In the genomic region with DNA sequence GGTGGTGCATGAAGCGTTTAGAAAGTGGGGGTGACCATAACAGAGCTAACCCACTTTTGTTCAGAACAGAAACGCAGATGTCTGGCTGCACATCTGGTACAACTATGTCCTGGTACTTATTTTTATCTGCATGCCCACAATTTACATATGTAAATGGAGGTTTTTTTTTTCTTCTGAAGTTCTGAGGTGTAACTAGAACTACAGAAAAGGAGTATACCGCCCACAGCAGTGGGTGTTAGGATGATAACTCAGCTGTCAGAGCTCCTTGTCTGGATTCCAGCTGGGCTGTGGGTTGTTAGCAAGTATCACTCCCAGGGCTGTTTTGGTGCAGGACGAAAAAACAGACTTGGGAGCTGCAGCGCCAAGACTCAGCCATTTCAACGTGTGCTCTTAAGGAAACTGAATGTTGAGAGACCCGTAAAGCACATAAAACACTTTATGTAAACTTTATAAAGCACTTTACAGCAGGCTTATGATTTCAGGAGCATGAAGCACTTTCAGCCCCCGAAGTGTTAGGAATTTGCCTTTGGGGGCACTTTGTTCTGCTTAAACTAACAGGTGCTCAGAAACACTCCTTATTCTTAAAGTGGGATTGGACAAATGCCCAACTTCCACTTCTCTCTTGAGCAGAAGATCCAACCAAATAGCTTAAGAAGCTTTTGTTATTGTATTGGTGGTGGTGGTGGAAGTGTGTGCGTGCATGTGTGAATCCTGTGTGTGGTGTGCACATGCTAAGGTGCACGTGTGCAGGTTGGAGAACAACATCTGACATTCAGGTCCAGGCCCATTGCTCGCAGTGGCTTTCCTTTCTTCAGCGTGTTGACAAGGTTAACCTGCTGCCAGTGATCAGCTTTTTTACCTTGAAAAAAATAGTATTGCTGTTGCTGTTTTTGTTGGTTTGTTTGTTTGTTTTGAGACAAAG, we compare ENCODE assay signal across 9 mouse cellular contexts. TPM values are rescaled to one million over a fixed set of nuclear protein-coding genes. Genes with fewer than 3 reads are reported as not detected.
DNase-seq lines count a peak whose midpoint lies in the region; ATAC-seq and TF ChIP-seq lines count a peak whose summit lies in the region.
"Had no signal": no experiment of that assay in that cellular context is flagged by ENCODE, and none has a peak within 500 bp of the region (broad histone marks: within the 10 kb centered on the region; RNA-seq: fewer than 3 reads in every experiment).

No protein-coding gene starts in this region.

- H3K4me2 ChIP-seq in liver, postnatal 0 days (ENCODE audit: low read depth, low read length): no peak overlapping the region
- H3K4me2 ChIP-seq in liver, embryonic 12.5 days: no peak overlapping the region

- no peak for TF ChIP-seq EP300 in liver, postnatal 0 days (IDR thresholded peaks at IDR 0.05; ENCODE audit: low read depth)

- no peak for TF ChIP-seq CTCF in liver, postnatal 0 days (IDR thresholded peaks at IDR 0.05; ENCODE audit: low read depth)

- DNase-seq in liver, postnatal 0 days: no peak
- DNase-seq in frontal cortex, postnatal 10 days (ENCODE audit: low spot score in 2 of 2): peak; percentile 32 to 74
- peak; percentile 71 for DNase-seq in lung, postnatal 25 days (ENCODE audit: low spot score)
- DNase-seq in thymus, postnatal 10 days (ENCODE audit: low spot score in 2 of 2): peak; percentile 27 to 46
- no peak for DNase-seq in adipocyte (ENCODE audit: low spot score)
- DNase-seq in urinary bladder, postnatal 36 days (ENCODE audit: low spot score in 2 of 2): no peak
- no peak for DNase-seq in urinary bladder, postnatal 10 days (ENCODE audit: low spot score)

- H3K4me1 ChIP-seq in liver, postnatal 0 days (ENCODE audit: insufficient read depth): peaks cover 31% of the 10 kb centered on the region
- H3K4me1 ChIP-seq in liver, embryonic 12.5 days: peaks cover 78% of the 10 kb centered on the region

- H3K27ac ChIP-seq in liver, postnatal 0 days (ENCODE audit: low read depth): peak overlapping the region; percentile 39
- H3K27ac ChIP-seq in liver, embryonic 12.5 days: no peak overlapping the region
- H3K27ac ChIP-seq: macrophage had no signal

- no peak overlapping the region for H3K9ac ChIP-seq in liver, postnatal 0 days (replicated peaks)
- H3K9ac ChIP-seq in liver, embryonic 12.5 days: no peak overlapping the region

- H3K9me3 ChIP-seq in liver, postnatal 0 days (ENCODE audit: low read length): no peaks in the 10 kb centered on the region
- no peaks in the 10 kb centered on the region for H3K9me3 ChIP-seq in liver, embryonic 12.5 days (replicated peaks)

- H3K4me3 ChIP-seq in liver, postnatal 0 days (ENCODE audit: low read depth, low read length): no peak overlapping the region
- H3K4me3 ChIP-seq in liver, embryonic 12.5 days: no peak overlapping the region

- H3K27me3 ChIP-seq in liver, postnatal 0 days (ENCODE audit: insufficient read depth, low read length): no peaks in the 10 kb centered on the region
- no peaks in the 10 kb centered on the region for H3K27me3 ChIP-seq in liver, embryonic 12.5 days (replicated peaks)

- ATAC-seq in liver, postnatal 0 days: peak; percentile 42
- no peak for ATAC-seq in liver, embryonic 12.5 days

- 67% methylated on average over 12 of the region's 12 CpGs for WGBS in liver, postnatal 0 days (ENCODE audit: insufficient replicate concordance)
- 69% methylated on average over 12 of the region's 12 CpGs for WGBS in liver, embryonic 12.5 days (ENCODE audit: insufficient replicate concordance)

- H3K36me3 ChIP-seq in liver, postnatal 0 days (replicated peaks; ENCODE audit: insufficient read depth, low read length): no peaks in the 10 kb centered on the region
- H3K36me3 ChIP-seq in liver, embryonic 12.5 days: peaks cover 15% of the 10 kb centered on the region

RNA-seq across cellular contexts. Expression of a gene that starts 28.5 kb away (rescaled TPM):
- 9.3 and 12.2 TPM in 2 replicates for polyA plus RNA-seq in liver, postnatal 0 days (2015; fragmentation: Nextera tagmentation; extraction: Ambion mirVana)
- polyA plus RNA-seq in liver, embryonic 12.5 days (2016; fragmentation: Nextera tagmentation; extraction: Ambion mirVana): 26.7 and 27.6 TPM in 2 replicates

Comparison
In these comparisons a context has a peak if more than half of its experiments do, and no peak if none do; other contexts are left out.
1. DNase-seq: peak in frontal cortex, postnatal 10 days (2 of 2), lung, postnatal 25 days (single experiment) and thymus, postnatal 10 days (2 of 2); none in liver, postnatal 0 days (single experiment), adipocyte (single experiment), urinary bladder, postnatal 36 days (0 of 2) and urinary bladder, postnatal 10 days (single experiment).